Mouse (Mus musculus) erythroid progenitor cell, adult 5-6 weeks (primary cell): Measurements from ENCODE around the gene Usp31. TPM values are rescaled to one million over a fixed set of nuclear protein-coding genes. Genes with fewer than 3 reads are reported as not detected.
A peak's percentile ranks its signal among the peaks of the same experiment; 100 is the strongest.

ENCODE experiments used
- ATAC-seq: replicated peaks from 2 replicates; pipeline ENCODE4 v1.8.0; 2016; ENCODE audit warnings: moderate number of reproducible peaks, mild to moderate bottlenecking, moderate TSS enrichment, inconsistent platforms; ENCODE audit not compliant: poor library complexity, low FRiP score, severe bottlenecking
- total RNA-seq, 2 experiments: library from RNA; stranded (forward) in 1 of 2; stranded (reverse) in 1 of 2; fragments of 150-400 nt in 1 of 2; fragments of 186-747, 209-891 nt in 1 of 2; gene quantifications; 2 replicates each; pipeline versions ENCODE4 v1.2.3 to v1.2.4; 2015 to 2017; ENCODE audit warnings: low replicate concordance in 2 of 2

Gene Usp31
- total RNA-seq, 2 experiments from 2014 or later, result 6.3 to 7.6 TPM

DNA sequence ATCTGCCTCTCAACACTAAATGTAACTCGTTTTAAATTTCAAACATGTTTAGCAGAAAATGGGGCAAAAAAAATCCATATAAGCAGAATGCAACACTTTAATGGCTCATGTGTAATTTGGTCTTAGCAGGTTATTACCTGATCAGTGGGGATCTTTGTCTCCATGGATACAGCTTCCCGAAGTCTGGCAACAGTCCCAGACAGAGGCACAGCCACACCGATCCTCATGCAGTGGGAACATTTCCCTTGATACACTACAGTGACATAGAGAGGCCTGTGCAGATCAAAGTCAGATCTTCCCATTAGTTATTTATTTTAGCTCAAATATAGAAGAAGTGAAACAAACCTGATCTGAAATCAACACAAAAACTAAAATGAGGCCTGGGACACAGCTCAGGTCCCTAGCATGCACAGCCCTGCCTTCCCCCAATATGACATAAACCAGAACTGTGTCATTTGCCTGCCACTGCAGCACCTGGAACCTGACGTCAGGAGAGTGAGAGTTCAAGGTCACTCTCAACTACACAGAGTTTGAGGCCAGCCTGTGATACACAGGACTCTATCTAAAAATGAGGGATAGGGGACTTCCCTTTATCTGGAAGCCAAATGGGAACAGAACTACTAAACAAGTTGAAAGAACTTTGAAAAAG lies 29.8 kb downstream of the Usp31 start:
- ATAC-seq, result no peak

DNA sequence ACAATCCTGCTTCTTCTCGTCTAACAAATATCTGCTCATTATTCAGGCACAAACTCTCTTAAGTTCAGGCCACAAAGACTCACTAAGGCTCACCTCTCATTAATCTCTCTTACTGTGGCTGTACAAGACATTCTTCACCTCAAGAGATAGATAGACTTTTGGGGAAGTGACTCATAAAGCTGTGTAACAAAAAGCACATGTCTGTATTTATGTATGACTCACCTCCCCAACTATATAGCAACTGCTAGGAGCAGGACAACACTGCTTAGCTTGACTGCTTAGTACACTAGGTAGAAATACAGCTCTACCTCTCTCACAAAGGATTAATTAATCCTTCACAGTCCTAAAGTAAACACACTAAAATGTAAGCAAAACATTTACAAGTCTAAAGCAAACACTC lies 46.3 kb downstream of the Usp31 start:
- ATAC-seq, result no peak

DNA sequence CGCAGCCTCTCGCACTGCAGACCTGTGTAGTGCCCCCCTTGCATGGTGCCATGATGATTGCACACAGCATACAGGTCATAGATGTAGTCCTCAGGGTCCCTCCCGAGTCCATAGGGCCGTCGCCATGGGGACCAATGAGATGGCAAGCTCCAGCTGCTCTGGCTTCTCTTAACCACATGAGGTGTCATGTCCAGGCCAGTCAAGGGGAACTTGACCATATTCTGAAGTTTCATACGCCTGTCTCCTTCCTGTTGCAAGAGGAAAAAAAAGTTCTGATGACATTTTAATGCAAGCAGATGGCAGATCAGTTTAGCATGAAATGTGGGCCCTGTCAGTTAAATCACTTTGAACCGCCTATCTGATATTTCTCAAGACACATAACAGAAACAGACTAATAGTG lies 48.2 kb downstream of the Usp31 start:
- no peak for ATAC-seq

DNA sequence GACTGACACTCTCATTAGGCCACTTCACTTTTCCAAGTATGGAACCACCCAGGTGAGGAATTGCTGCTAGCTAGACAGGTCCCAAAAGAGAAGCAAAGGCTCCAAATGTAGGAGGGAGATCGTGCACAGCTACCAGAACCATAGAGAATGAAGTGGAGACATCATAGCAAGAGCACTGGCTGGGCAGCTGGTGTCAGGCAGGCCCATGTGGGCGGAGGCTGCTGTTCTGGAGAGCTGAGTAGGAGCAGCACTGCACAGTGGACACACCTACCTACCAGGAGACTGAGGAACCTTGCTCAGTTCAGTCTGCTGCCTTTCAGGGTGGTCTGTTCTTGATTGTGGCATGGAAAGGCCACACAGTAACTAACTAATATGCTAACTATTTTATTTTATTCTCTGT lies 52.4 kb downstream of the Usp31 start:
- ATAC-seq, result no peak

DNA sequence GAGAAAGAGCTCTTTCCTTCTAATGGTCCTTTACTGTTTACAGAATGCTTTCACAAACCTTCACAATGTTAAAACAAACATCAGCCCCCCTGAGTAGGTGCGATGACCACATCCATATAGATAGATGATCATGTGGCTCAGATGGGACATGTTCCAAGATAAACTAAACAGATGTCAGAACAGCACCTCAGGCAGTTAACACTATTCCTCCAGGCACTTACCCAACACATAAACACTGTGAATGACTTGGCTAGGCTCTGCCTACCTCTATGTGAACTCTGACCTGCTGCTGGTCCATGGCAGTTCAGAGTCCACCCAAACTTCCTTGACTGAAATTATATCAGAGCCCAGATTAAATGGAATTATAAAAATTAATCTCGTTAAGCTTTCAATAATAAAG lies 54.4 kb downstream of the Usp31 start:
- no peak for ATAC-seq

DNA sequence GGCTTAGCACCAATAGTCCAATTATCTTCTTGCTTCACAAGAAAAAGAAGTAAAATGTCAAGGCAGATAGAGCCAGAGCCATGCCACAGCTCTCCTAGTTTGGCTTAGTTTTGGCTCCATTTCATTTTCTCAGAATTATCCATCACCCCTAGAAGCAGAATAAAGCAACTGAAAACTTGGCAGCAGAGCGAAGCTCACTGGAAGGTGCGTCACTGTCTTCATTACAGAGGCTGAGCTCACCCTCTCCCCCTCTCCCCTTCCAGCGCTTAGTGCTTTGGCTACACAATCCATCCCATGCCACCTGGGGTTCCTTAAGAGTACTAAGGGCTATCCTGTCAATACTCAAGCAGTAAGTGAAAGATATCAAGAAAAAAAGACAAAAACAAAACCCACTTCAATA lies 56.3 kb downstream of the Usp31 start:
- no peak for ATAC-seq

DNA sequence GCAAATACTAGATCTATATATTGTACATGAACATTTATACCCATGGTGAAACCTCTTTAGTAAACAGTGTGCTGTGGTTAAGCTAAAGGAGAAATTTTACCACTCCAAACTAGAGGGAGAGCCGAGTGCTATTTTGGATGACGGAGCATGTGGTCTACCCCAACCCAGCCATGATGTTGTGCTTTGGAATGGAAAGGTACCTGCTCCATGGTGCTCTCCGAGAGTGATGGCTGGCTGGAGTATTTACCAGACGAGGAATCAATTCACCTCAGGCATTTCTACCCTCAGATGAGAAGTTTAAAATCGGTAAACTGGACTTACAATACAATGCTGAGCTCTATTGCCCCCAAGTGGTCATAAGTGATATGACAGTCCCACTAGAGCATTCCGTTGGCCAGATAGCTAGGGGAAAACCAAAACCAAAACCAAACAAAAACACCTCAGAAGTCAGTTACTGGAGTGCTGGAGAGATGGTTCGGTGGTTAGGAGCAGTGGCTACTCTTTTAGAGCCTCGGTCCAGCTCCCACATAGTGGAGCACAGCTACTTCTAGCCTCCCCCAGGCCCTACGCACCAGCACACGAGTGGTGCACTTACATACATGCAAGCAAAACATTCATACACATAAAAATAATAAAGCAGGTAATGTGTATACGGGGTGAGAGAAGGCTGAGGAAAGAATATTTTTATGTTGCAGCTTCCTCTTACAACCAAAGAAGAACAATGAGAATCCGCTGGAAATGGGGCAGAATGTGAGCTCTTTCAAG lies 65.9 kb downstream of the Usp31 start:
- ATAC-seq, result peak; percentile 66

DNA sequence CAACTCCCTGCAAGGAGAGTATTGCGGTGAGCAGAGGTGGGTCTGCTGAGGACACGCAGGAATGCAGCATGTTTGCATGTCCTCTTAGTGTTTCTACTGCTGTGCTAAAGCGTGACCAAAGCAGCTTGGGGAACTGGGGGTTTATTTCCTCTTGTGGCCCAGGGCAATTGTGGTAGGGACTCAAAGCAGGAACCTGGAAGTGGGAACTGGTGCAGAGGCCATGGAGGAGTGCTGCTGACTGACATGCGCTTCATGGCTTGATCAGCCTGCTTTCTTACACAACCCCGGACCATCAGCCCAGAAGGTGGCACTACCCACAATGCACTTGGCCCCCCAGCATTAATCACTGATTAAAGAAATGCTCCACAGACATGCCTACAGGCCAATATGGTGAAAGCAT lies 70.3 kb downstream of the Usp31 start:
- no peak for ATAC-seq

DNA sequence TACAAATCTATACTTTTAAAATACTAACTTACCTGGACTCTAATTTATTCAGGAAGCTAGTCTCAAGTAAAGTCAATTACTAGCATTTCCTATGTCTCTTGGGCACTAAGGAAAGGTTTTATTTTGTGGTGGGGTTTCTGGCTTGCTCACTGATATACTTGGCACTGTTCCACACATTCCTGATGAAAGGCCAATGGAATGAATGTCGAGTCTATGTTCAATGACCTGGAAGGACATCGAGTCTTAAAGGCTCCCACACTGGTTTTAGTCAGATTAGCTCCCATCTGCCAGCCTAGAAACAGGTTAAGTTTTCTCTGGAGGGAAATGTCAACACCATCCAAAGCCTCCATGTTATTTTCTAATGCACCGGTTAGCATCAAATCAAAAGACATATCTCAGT lies 72.8 kb downstream of the Usp31 start:
- ATAC-seq, result no peak

DNA sequence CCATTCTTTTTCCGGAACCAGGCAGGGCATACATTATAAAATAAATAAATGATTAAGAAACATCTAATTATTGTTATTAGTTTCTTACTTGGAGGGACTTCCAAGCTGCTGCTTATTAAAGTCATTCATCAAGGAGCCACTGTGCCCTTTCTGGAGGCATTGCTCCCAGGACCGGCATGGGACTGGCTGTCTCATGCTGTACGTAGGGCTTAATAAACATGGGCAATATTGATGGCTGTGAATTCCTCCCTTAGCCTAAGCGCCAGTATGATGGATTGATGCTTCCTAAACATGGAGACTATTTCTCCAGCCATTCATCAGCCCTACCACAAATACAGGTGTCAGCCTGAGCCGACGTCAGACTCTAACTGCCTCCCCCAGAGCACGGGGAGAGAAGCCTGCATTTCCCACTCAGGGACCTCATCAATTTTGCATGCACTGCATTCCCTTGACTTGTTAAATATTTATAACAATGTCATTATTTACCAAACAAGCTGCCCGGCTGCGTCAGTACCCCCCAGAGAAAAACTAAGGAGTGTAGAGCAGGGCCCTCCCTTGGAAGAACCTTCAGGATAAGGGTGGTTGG lies 84.1 kb downstream of the Usp31 start:
- no peak for ATAC-seq

DNA sequence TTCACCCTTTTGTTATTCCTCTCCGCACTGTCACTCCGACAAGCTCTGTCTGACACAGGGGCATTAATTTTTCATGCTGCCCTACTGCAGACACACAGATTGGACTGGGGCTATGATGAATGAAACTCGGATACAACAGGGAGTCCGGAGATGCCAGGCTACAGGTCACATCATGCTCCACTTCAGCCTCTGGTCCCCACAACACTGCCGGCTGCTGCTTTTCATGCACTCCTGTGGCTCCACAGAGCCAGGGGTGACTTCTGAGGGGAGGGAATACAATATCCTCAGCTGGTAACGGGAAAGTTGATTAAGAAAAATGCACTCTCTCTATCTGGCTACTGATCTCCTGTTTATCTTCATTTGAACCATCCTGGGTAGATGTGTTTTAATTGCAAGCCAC lies 84.6 kb downstream of the Usp31 start:
- no peak for ATAC-seq

DNA sequence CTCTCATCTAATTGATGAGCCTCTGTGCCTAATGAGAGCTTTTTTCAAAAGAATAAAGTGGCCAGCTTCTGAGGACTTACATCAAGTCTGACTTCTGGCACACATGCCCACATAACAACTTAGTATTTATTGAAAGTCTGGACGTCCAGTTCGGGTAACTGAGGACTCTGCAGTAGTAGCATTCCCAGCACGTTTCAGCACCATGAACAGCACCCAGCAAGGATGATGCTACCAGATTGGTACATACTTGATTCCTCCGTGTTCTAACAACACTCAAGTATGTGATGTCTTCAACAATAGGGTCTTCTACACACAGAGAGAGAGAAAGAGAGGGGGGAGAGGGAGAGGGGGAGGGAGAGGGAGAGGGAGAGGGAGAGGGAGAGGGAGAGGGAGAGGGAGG lies 105.4 kb downstream of the Usp31 start:
- ATAC-seq, result no peak

DNA sequence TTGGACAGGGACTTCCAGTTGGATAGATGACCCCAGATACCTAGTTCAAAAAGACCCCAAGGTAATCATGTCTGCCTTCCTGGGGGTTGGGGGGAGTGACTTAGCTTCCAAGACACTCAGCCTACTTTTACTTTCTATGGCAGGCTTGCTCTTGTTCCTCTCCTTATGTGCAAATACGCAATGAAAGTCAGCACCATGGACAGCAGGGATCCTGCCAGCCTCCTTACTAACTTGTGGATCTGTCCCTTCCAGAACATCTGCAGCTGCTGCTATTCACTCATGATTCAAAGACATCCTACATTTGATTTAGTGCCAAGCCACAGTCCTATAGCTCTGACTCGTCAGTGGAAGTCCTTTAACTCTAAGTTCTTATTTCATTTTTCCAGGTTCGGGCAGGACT lies 110.7 kb downstream of the Usp31 start:
- no peak for ATAC-seq

DNA sequence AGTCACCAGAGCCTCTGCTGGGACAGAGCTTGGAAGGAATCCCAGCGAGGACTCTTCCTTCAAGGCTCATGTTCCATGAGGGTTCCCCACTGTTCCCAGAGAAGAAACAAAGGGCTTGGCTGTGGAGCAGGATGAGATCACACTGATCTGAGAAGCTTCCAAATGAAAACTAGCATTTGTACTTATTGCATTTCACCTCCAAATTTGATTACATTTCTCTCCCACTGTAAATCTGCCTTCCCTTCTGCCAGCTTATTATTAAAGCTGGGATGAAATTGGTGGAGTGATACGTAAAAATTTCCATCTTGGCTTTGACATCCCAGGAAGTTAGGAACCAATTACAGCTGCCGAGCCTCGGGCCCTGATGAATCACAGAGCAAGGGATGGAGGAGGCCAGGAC lies 111.6 kb downstream of the Usp31 start:
- no peak for ATAC-seq

DNA sequence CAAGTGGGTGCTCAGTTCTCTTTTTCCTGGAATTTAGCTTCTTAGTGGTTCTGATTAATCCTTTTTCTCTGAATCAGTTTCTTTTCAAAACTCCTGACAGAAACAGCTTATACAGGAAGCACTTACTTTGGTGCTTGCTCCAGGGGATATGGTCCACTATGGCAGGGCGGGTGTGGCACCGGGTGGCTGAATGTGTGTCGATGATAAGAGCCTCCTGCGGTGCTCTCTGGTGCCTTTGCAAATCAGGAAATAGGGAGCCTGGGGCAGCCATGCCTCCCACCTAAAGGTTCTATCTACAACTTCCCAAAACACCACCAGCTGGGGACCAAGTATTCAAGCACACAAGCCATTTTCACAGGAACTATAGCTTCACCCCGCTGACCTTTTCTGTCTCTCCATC lies 112.0 kb downstream of the Usp31 start:
- no peak for ATAC-seq

DNA sequence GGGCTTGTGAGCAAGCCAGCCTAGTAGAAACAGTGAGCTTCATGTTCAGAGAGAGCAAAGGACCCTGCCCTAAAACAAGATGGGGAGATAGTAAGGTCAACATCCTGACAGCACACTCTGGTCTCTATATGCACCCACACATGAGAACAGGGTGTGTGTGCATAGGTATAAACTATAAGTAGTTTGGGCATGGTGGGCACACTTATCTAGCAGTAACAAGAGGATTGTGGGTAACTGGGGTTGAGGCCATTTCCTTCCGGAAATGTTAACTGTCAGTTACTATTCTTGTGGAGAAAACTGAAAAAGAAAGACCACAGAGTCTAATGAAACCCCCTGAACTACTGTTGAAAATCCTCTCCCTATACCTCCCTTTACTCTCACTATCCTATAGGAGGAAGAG lies 112.4 kb downstream of the Usp31 start:
- no peak for ATAC-seq

Other genes with a start within 250 kb of the Usp31 start
- gene Scnn1g, start 27.2 kb upstream of the Usp31 start, total RNA-seq (2015; ENCODE audit: low replicate concordance), result not detected in 2 replicates
- not detected in 2 replicates for gene Scnn1g, start 27.2 kb upstream of the Usp31 start, total RNA-seq (2017; ENCODE audit: low replicate concordance)
- gene Scnn1b, start 157.8 kb upstream of the Usp31 start, total RNA-seq (2015; ENCODE audit: low replicate concordance), result not detected in 2 replicates
- not detected in 2 replicates for gene Scnn1b, start 157.8 kb upstream of the Usp31 start, total RNA-seq (2017; ENCODE audit: low replicate concordance)